Mouse (Mus musculus): ENCODE results near the gene Olfr1156. TPM values are rescaled to one million over a fixed set of nuclear protein-coding genes. Genes with fewer than 3 reads are reported as not detected.

Gene Olfr1156
- polyA plus RNA-seq (2015; fragmentation: Nextera tagmentation; extraction: Ambion mirVana) = not detected in 2 replicates

GRCm38 (mm10) chr2:87953000-87953399 is at the start of gene Olfr1156:
Gene Olfr1156 (minus strand): TSS chr2:87953100.
- Histone ChIP-seq H3K27ac (no peak within 1 kb of the TSS), H3K9ac (no peak within 1 kb of the TSS), H3K27me3 (replicated peaks) (no peaks in the 10 kb centered on the region), H3K9me3 (no peaks in the 10 kb centered on the region), H3K4me2 (replicated peaks) (no peak within 1 kb of the TSS), H3K4me3 (replicated peaks) (no peak within 1 kb of the TSS), H3K36me3 (no peaks in the 10 kb centered on the region), H3K4me1 (replicated peaks) (no peaks in the 10 kb centered on the region)
- ATAC-seq = no peak

DNA sequence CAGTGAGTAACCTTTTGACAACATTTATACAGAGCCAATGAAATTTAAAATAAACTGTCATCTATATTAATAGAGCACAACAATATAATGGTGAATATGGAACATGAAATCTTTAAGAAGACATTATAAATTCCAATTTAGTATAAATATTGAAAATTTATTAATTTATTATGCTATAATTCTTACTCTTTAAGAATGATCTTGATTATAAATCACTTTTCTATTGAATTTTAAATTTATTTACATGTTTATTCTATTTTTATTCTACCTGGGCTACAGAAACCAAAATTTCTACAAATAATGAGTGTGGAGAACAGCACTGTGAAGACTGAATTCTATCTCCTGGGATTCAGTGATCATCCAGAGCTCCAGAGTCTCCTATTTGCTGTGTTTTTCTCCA is 36.9 kb upstream of the Olfr1156 start, which contains the start of gene Olfr1158:
Gene Olfr1158, plus strand, starts transcription at position 301 of the 400 bp plus-strand sequence.
- Histone ChIP-seq H3K4me2 (replicated peaks) (no peak within 1 kb of the TSS), H3K9ac (no peak within 1 kb of the TSS), H3K27me3 (replicated peaks) (no peaks in the 10 kb centered on the region), H3K36me3 (no peaks in the 10 kb centered on the region), H3K4me3 (replicated peaks) (no peak within 1 kb of the TSS), H3K4me1 (replicated peaks) (no peaks in the 10 kb centered on the region), H3K27ac (no peak within 1 kb of the TSS), H3K9me3 (no peaks in the 10 kb centered on the region)
- no peak for ATAC-seq

- H3K4me3 ChIP-seq (replicated peaks) = no peak within 1 kb of the TSS
- no peak within 1 kb of the TSS for H3K4me2 ChIP-seq (replicated peaks)
- no peak within 1 kb of the TSS for H3K27ac ChIP-seq
- no peaks in the 10 kb centered on the region for H3K4me1 ChIP-seq (replicated peaks)
- no peaks in the 10 kb centered on the region for H3K27me3 ChIP-seq (replicated peaks)
- no peaks in the 10 kb centered on the region for H3K9me3 ChIP-seq
- no peak for ATAC-seq
- H3K9ac ChIP-seq = no peak within 1 kb of the TSS
- WGBS = 84% methylated on average over 3 of the region's 3 CpGs
- H3K36me3 ChIP-seq = no peaks in the 10 kb centered on the region
Measured at GRCm38 (mm10) chr2:87974563-87974962, 21.7 kb upstream of the Olfr1156 start, which contains the start of gene Olfr74. Gene Olfr74 (minus strand): TSS chr2:87974663.

DNA sequence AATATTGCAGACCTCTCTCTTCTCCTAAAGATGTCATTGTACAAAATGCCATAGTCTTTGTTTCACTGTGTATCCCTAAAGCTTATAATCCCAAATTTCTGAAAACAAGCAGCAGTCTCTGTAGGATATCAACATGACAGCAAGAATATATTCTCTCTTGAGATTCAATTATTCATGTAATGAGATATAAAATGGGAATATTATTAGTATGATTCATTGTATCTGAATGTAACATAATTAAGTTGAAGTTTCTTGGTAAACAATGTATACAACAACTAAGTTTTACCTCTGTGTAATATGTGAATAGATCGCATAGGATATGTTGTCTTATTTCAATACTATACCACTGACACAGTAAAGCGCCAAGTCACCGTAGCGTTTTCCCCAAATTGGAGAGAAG is 15.3 kb upstream of the Olfr1156 start, which contains the start of gene Olfr1157:
Gene Olfr1157, minus strand, starts transcription at position 101 of the 400 bp plus-strand sequence.
- H3K4me2 ChIP-seq (replicated peaks) = no peak within 1 kb of the TSS
- H3K36me3 ChIP-seq = no peaks in the 10 kb centered on the region
- H3K4me3 ChIP-seq (replicated peaks) = no peak within 1 kb of the TSS
- H3K9me3 ChIP-seq = no peaks in the 10 kb centered on the region
- ATAC-seq = no peak
- 98% methylated on average over 4 of the region's 4 CpGs for WGBS
- H3K27me3 ChIP-seq (replicated peaks) = no peaks in the 10 kb centered on the region
- no peak within 1 kb of the TSS for H3K9ac ChIP-seq
- no peaks in the 10 kb centered on the region for H3K4me1 ChIP-seq (replicated peaks)
- H3K27ac ChIP-seq = no peak within 1 kb of the TSS

GRCm38 (mm10) chr2:87945037-87945436 is 7.9 kb downstream of the Olfr1156 start, which contains the start of gene Olfr1155:
Gene Olfr1155 (minus strand): TSS chr2:87945137.
- 98% methylated on average over 1 of the region's 1 CpGs for WGBS
- Histone ChIP-seq H3K4me1 (replicated peaks) (no peaks in the 10 kb centered on the region), H3K27ac (no peak within 1 kb of the TSS), H3K4me3 (replicated peaks) (no peak within 1 kb of the TSS), H3K4me2 (replicated peaks) (no peak within 1 kb of the TSS), H3K36me3 (no peaks in the 10 kb centered on the region), H3K27me3 (replicated peaks) (no peaks in the 10 kb centered on the region), H3K9ac (no peak within 1 kb of the TSS), H3K9me3 (no peaks in the 10 kb centered on the region)
- no peak for ATAC-seq

DNA sequence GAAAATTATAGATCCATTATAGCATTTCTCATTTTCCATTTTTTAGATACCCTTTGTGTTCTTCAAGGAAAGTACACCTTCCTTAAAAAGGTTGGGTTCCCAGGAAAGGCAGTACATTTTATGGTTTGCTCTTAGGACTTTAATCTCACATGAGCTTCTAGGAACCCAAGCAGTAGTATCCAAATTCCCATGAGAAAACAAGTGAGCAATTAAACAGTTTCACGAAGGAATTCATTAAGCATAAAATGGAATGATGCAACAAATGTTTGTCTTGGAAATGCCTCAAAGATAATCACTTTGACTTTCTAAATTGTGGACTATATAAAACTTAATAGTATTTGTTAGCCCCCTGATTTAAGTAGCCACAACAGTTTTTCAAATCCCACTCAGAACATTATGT is 47.8 kb downstream of the Olfr1156 start, which contains the start of gene Olfr1154:
Gene Olfr1154, minus strand, starts transcription at position 101 of the 400 bp plus-strand sequence.
- Histone ChIP-seq H3K9ac (no peak within 1 kb of the TSS), H3K4me1 (replicated peaks) (no peaks in the 10 kb centered on the region), H3K9me3 (no peaks in the 10 kb centered on the region), H3K27ac (no peak within 1 kb of the TSS), H3K4me2 (replicated peaks) (no peak within 1 kb of the TSS), H3K4me3 (replicated peaks) (no peak within 1 kb of the TSS), H3K36me3 (no peaks in the 10 kb centered on the region), H3K27me3 (replicated peaks) (no peaks in the 10 kb centered on the region)
- ATAC-seq = no peak
- 80% methylated on average over 1 of the region's 1 CpGs for WGBS

Other genes starting within 250 kb of the Olfr1156 start
- gene Olfr1137, start 239.9 kb downstream of the Olfr1156 start, polyA plus RNA-seq (2015; fragmentation: Nextera tagmentation; extraction: Ambion mirVana) = not detected in 2 replicates
- not detected in 2 replicates for gene Olfr1138, start 213.1 kb downstream of the Olfr1156 start, polyA plus RNA-seq (2015; fragmentation: Nextera tagmentation; extraction: Ambion mirVana)
- gene Olfr1140, start 209.3 kb downstream of the Olfr1156 start, polyA plus RNA-seq (2015; fragmentation: Nextera tagmentation; extraction: Ambion mirVana) = not detected in 2 replicates
- not detected in 2 replicates for gene Olfr1141, start 199.1 kb downstream of the Olfr1156 start, polyA plus RNA-seq (2015; fragmentation: Nextera tagmentation; extraction: Ambion mirVana)
- gene Olfr152, start 173.6 kb downstream of the Olfr1156 start, polyA plus RNA-seq (2015; fragmentation: Nextera tagmentation; extraction: Ambion mirVana) = not detected in 2 replicates
- gene Olfr1143, start 152.5 kb downstream of the Olfr1156 start, polyA plus RNA-seq (2015; fragmentation: Nextera tagmentation; extraction: Ambion mirVana) = not detected in 2 replicates
- not detected in 2 replicates for gene Olfr1145, start 143.3 kb downstream of the Olfr1156 start, polyA plus RNA-seq (2015; fragmentation: Nextera tagmentation; extraction: Ambion mirVana)
- gene Olfr1148, start 122.6 kb downstream of the Olfr1156 start, polyA plus RNA-seq (2015; fragmentation: Nextera tagmentation; extraction: Ambion mirVana) = not detected in 2 replicates
- not detected in 2 replicates for gene Olfr1150-ps1, start 109.1 kb downstream of the Olfr1156 start, polyA plus RNA-seq (2015; fragmentation: Nextera tagmentation; extraction: Ambion mirVana)
- not detected in 2 replicates for gene Olfr1151, start 97.2 kb downstream of the Olfr1156 start, polyA plus RNA-seq (2015; fragmentation: Nextera tagmentation; extraction: Ambion mirVana)
- not detected in 2 replicates for gene Olfr1152, start 86.6 kb downstream of the Olfr1156 start, polyA plus RNA-seq (2015; fragmentation: Nextera tagmentation; extraction: Ambion mirVana)
- not detected in 2 replicates for gene Olfr1153, start 58.1 kb downstream of the Olfr1156 start, polyA plus RNA-seq (2015; fragmentation: Nextera tagmentation; extraction: Ambion mirVana)
- gene Olfr1154, start 47.9 kb downstream of the Olfr1156 start, polyA plus RNA-seq (2015; fragmentation: Nextera tagmentation; extraction: Ambion mirVana) = not detected in 2 replicates
- gene Olfr1155, start 8.0 kb downstream of the Olfr1156 start, polyA plus RNA-seq (2015; fragmentation: Nextera tagmentation; extraction: Ambion mirVana) = not detected in 2 replicates
- not detected in 2 replicates for gene Olfr1157, start 15.2 kb upstream of the Olfr1156 start, polyA plus RNA-seq (2015; fragmentation: Nextera tagmentation; extraction: Ambion mirVana)
- gene Olfr74, start 21.6 kb upstream of the Olfr1156 start, polyA plus RNA-seq (2015; fragmentation: Nextera tagmentation; extraction: Ambion mirVana) = not detected in 2 replicates
- not detected in 2 replicates for gene Olfr1158, start 37.0 kb upstream of the Olfr1156 start, polyA plus RNA-seq (2015; fragmentation: Nextera tagmentation; extraction: Ambion mirVana)
- gene Olfr1160, start 55.2 kb upstream of the Olfr1156 start, polyA plus RNA-seq (2015; fragmentation: Nextera tagmentation; extraction: Ambion mirVana) = not detected in 2 replicates
- gene Olfr1161, start 69.7 kb upstream of the Olfr1156 start, polyA plus RNA-seq (2015; fragmentation: Nextera tagmentation; extraction: Ambion mirVana) = not detected in 2 replicates
- gene Olfr73, start 84.6 kb upstream of the Olfr1156 start, polyA plus RNA-seq (2015; fragmentation: Nextera tagmentation; extraction: Ambion mirVana) = not detected in 2 replicates
- gene Olfr1162, start 98.0 kb upstream of the Olfr1156 start, polyA plus RNA-seq (2015; fragmentation: Nextera tagmentation; extraction: Ambion mirVana) = not detected in 2 replicates
- gene Olfr1163, start 118.7 kb upstream of the Olfr1156 start, polyA plus RNA-seq (2015; fragmentation: Nextera tagmentation; extraction: Ambion mirVana) = not detected in 2 replicates
- not detected in 2 replicates for gene Olfr1164, start 140.9 kb upstream of the Olfr1156 start, polyA plus RNA-seq (2015; fragmentation: Nextera tagmentation; extraction: Ambion mirVana)
- not detected in 2 replicates for gene Olfr1166, start 175.2 kb upstream of the Olfr1156 start, polyA plus RNA-seq (2015; fragmentation: Nextera tagmentation; extraction: Ambion mirVana)
- gene Olfr1167, start 202.1 kb upstream of the Olfr1156 start, polyA plus RNA-seq (2015; fragmentation: Nextera tagmentation; extraction: Ambion mirVana) = not detected in 2 replicates
- not detected in 2 replicates for gene Olfr1168, start 228.8 kb upstream of the Olfr1156 start, polyA plus RNA-seq (2015; fragmentation: Nextera tagmentation; extraction: Ambion mirVana)

Data from intestine, embryonic 15.5 days (tissue).